Mouse (Mus musculus): ENCODE measurements around the gene Slc9a1.

Slc9a1 gene

GRCm38 (mm10) chr4:133424100-133424499 lies 54.6 kb downstream of the Slc9a1 start:
- ATAC-seq (ENCODE audit: insufficient number of reproducible peaks, low FRiP score, low TSS enrichment): no peak

GRCm38 (mm10) chr4:133426141-133426540 lies 56.6 kb downstream of the Slc9a1 start:
- no peak for ATAC-seq (ENCODE audit: insufficient number of reproducible peaks, low FRiP score, low TSS enrichment)

GRCm38 (mm10) chr4:133431508-133431907 lies 62.0 kb downstream of the Slc9a1 start:
- ATAC-seq (ENCODE audit: insufficient number of reproducible peaks, low FRiP score, low TSS enrichment): no peak

- no peak for ATAC-seq (ENCODE audit: insufficient number of reproducible peaks, low FRiP score, low TSS enrichment)
These were observed 63.2 kb downstream of the Slc9a1 start for GRCm38 (mm10) chr4:133432560-133433171.

- no peak for ATAC-seq (ENCODE audit: insufficient number of reproducible peaks, low FRiP score, low TSS enrichment)
These were observed 66.4 kb downstream of the Slc9a1 start for GRCm38 (mm10) chr4:133435921-133436320.

- peak; percentile 78; the same call in 1 of the 2 replicates for ATAC-seq (ENCODE audit: insufficient number of reproducible peaks, low FRiP score, low TSS enrichment)
These were observed 70.2 kb downstream of the Slc9a1 start for GRCm38 (mm10) chr4:133439460-133440376.

GRCm38 (mm10) chr4:133440377-133440795 lies 70.9 kb downstream of the Slc9a1 start:
- no peak for ATAC-seq (ENCODE audit: insufficient number of reproducible peaks, low FRiP score, low TSS enrichment)

- no peak for ATAC-seq (ENCODE audit: insufficient number of reproducible peaks, low FRiP score, low TSS enrichment)
These were observed 72.7 kb downstream of the Slc9a1 start for GRCm38 (mm10) chr4:133442194-133442593.

GRCm38 (mm10) chr4:133443085-133443484 lies 73.6 kb downstream of the Slc9a1 start:
- ATAC-seq (ENCODE audit: insufficient number of reproducible peaks, low FRiP score, low TSS enrichment): no peak

- ATAC-seq (ENCODE audit: insufficient number of reproducible peaks, low FRiP score, low TSS enrichment): no peak
These were observed 76.2 kb downstream of the Slc9a1 start for GRCm38 (mm10) chr4:133445727-133446126.

- no peak for ATAC-seq (ENCODE audit: insufficient number of reproducible peaks, low FRiP score, low TSS enrichment)
These were observed 77.9 kb downstream of the Slc9a1 start for GRCm38 (mm10) chr4:133447366-133447765.

- ATAC-seq (ENCODE audit: insufficient number of reproducible peaks, low FRiP score, low TSS enrichment): no peak
These were observed 78.5 kb downstream of the Slc9a1 start for GRCm38 (mm10) chr4:133447967-133448366.

GRCm38 (mm10) chr4:133448708-133449388 lies 79.3 kb downstream of the Slc9a1 start:
- no peak for ATAC-seq (ENCODE audit: insufficient number of reproducible peaks, low FRiP score, low TSS enrichment)

- ATAC-seq (ENCODE audit: insufficient number of reproducible peaks, low FRiP score, low TSS enrichment): no peak
These were observed 80.2 kb downstream of the Slc9a1 start for GRCm38 (mm10) chr4:133449726-133450125.

- ATAC-seq (ENCODE audit: insufficient number of reproducible peaks, low FRiP score, low TSS enrichment): no peak
These were observed 82.0 kb downstream of the Slc9a1 start for GRCm38 (mm10) chr4:133451536-133451935.

GRCm38 (mm10) chr4:133452433-133452832 lies 82.9 kb downstream of the Slc9a1 start:
- ATAC-seq (ENCODE audit: insufficient number of reproducible peaks, low FRiP score, low TSS enrichment): no peak

GRCm38 (mm10) chr4:133458044-133458443 lies 88.5 kb downstream of the Slc9a1 start:
- ATAC-seq (ENCODE audit: insufficient number of reproducible peaks, low FRiP score, low TSS enrichment): no peak

GRCm38 (mm10) chr4:133460006-133460405 lies 90.5 kb downstream of the Slc9a1 start:
- ATAC-seq (ENCODE audit: insufficient number of reproducible peaks, low FRiP score, low TSS enrichment): no peak

GRCm38 (mm10) chr4:133460796-133461325 lies 91.4 kb downstream of the Slc9a1 start:
- no peak for ATAC-seq (ENCODE audit: insufficient number of reproducible peaks, low FRiP score, low TSS enrichment)

GRCm38 (mm10) chr4:133461362-133461761 lies 91.9 kb downstream of the Slc9a1 start:
- no peak for ATAC-seq (ENCODE audit: insufficient number of reproducible peaks, low FRiP score, low TSS enrichment)

- no peak for ATAC-seq (ENCODE audit: insufficient number of reproducible peaks, low FRiP score, low TSS enrichment)
These were observed 93.7 kb downstream of the Slc9a1 start for GRCm38 (mm10) chr4:133463184-133463583.

All from cerebellum, adult (tissue).